Mouse (Mus musculus) MEL (cell line): ENCODE measurements around the gene Ltbp3. TPM values are rescaled to one million over a fixed set of nuclear protein-coding genes. Genes with fewer than 3 reads are reported as not detected.

Source experiments
- DNase-seq: peaks from one replicate; pipeline ENCODE4 v3.0.0; 2011; ENCODE audit warnings: low read depth, low spot score
- H3K27ac ChIP-seq: 2 replicates; pipeline ENCODE4 v1.5.1; 2012; ENCODE audit warnings: low read depth, mild to moderate bottlenecking, control low read depth, low read length, moderate library complexity; ENCODE audit not compliant: control insufficient read depth
- H3K27me3 ChIP-seq, 2 experiments: fragments of 150-350 bp in 1 of 2; sonication (generic) in 1 of 2; 2 replicates each; pipeline ENCODE4 v1.6.1; 2012; ENCODE audit warnings: low read length in 2 of 2, mild to moderate bottlenecking in 2 of 2, improper control_type of control experiment in 1 of 2, moderate library complexity in 1 of 2; ENCODE audit not compliant: insufficient read depth in 2 of 2, control insufficient read depth in 1 of 2
- H3K36me3 ChIP-seq, 2 experiments: 2 replicates each; pipeline ENCODE4 v1.6.1; 2012 to 2014; ENCODE audit warnings: low read length in 2 of 2, improper control_type of control experiment in 1 of 2, inconsistent platforms in 1 of 2, mild to moderate bottlenecking in 1 of 2; ENCODE audit not compliant: insufficient read depth in 2 of 2, control insufficient read depth in 1 of 2
- H3K4me1 ChIP-seq, 2 experiments: fragments of 150-350 bp in 1 of 2; sonication (generic) in 1 of 2; 2 replicates each; pipeline ENCODE4 v1.6.1; 2012; ENCODE audit warnings: low read length in 2 of 2, improper control_type of control experiment in 1 of 2, mild to moderate bottlenecking in 1 of 2; ENCODE audit not compliant: insufficient read depth in 2 of 2, control insufficient read depth in 1 of 2
- H3K4me3 ChIP-seq, 2 experiments: fragments of 150-350 bp in 1 of 2; sonication (generic) in 1 of 2; 2 replicates each; pipeline ENCODE4 v1.5.1; 2012; ENCODE audit warnings: low read depth in 2 of 2, low read length in 2 of 2, mild to moderate bottlenecking in 2 of 2, moderate library complexity in 2 of 2, control low read depth in 1 of 2, improper control_type of control experiment in 1 of 2; ENCODE audit not compliant: control insufficient read depth in 1 of 2, insufficient read depth in 1 of 2
- H3K79me2 ChIP-seq: 2 replicates; pipeline ENCODE4 v1.6.1; 2012; ENCODE audit warnings: mild to moderate bottlenecking, low read length, moderate library complexity; ENCODE audit not compliant: control insufficient read depth, poor library complexity, insufficient read depth
- H3K9ac ChIP-seq: 2 replicates; pipeline ENCODE4 v1.6.1; 2012; ENCODE audit warnings: low read depth, mild to moderate bottlenecking, control low read depth, low read length, moderate library complexity; ENCODE audit not compliant: control insufficient read depth, poor library complexity, severe bottlenecking
- H3K9me3 ChIP-seq: fragments of 150-350 bp; sonication (generic); replicated peaks from 2 replicates; pipeline ENCODE4 v1.6.1; 2012; ENCODE audit warnings: mild to moderate bottlenecking, low read length, improper control_type of control experiment, moderate library complexity; ENCODE audit not compliant: insufficient read depth
- CHD1 ChIP-seq: IDR thresholded peaks from 2 replicates; pipeline ENCODE4 v1.6.1; 2012; ENCODE audit warnings: low read depth, mild to moderate bottlenecking, inconsistent platforms, low read length, improper control_type of control experiment
- CHD2 ChIP-seq: IDR thresholded peaks from 2 replicates; pipeline ENCODE4 v1.6.1; 2011; ENCODE audit warnings: low read length, improper control_type of control experiment
- CTCF ChIP-seq, 3 experiments: IDR thresholded peaks in 2 of 3; conservative IDR thresholded peaks in 1 of 3; 2 replicates each; pipeline ENCODE4 v1.5.1; 2011 to 2012; ENCODE audit warnings: low read length in 3 of 3, low read depth in 2 of 3, mild to moderate bottlenecking in 2 of 3, improper control_type of control experiment in 1 of 3, inconsistent platforms in 1 of 3, mixed read lengths in 1 of 3, moderate library complexity in 1 of 3; ENCODE audit not compliant: control insufficient read depth in 1 of 3, insufficient read depth in 1 of 3, poor library complexity in 1 of 3, severe bottlenecking in 1 of 3
- E2F4 ChIP-seq: IDR thresholded peaks from 2 replicates; pipeline ENCODE4 v1.6.1; 2011; ENCODE audit warnings: low read depth, low read length, improper control_type of control experiment, borderline replicate concordance
- ETS1 ChIP-seq: IDR thresholded peaks from 2 replicates; pipeline ENCODE4 v1.6.1; 2012; ENCODE audit warnings: low read depth, mild to moderate bottlenecking, inconsistent platforms, low read length, improper control_type of control experiment, moderate library complexity
- JUND ChIP-seq: IDR thresholded peaks from 2 replicates; pipeline ENCODE4 v1.6.1; 2011; ENCODE audit warnings: low read depth, mild to moderate bottlenecking, improper control_type of control experiment, low read length
- KAT2A ChIP-seq: conservative IDR thresholded peaks from 2 replicates; pipeline ENCODE4 v1.6.1; 2012; ENCODE audit warnings: low read depth, low read length, improper control_type of control experiment, inconsistent platforms
- MAFK ChIP-seq: IDR thresholded peaks from 2 replicates; pipeline ENCODE4 v1.6.1; 2011; ENCODE audit warnings: low read depth, mild to moderate bottlenecking, low read length, improper control_type of control experiment, borderline replicate concordance
- MAX ChIP-seq: IDR thresholded peaks from 2 replicates; pipeline ENCODE4 v1.6.1; 2011; ENCODE audit warnings: low read length, improper control_type of control experiment
- MAZ ChIP-seq: IDR thresholded peaks from 2 replicates; pipeline ENCODE4 v1.6.1; 2012; ENCODE audit warnings: low read depth, mild to moderate bottlenecking, inconsistent platforms, low read length, improper control_type of control experiment
- MXI1 ChIP-seq: IDR thresholded peaks from 2 replicates; pipeline ENCODE4 v1.6.1; 2011; ENCODE audit warnings: mild to moderate bottlenecking, low read depth, low read length, improper control_type of control experiment
- MYB ChIP-seq: IDR thresholded peaks from 2 replicates; pipeline ENCODE4 v1.6.1; 2011; ENCODE audit warnings: mild to moderate bottlenecking, low read depth, low read length, improper control_type of control experiment
- MYC ChIP-seq: IDR thresholded peaks from 2 replicates; pipeline ENCODE4 v1.6.1; 2011; ENCODE audit warnings: low read depth, mild to moderate bottlenecking, low read length, improper control_type of control experiment, moderate library complexity
- NELFE ChIP-seq: IDR thresholded peaks from 2 replicates; pipeline ENCODE4 v1.6.1; 2011; ENCODE audit warnings: low read depth, low read length, improper control_type of control experiment
- NRF1 ChIP-seq: IDR thresholded peaks from 2 replicates; pipeline ENCODE4 v1.6.1; 2014; ENCODE audit warnings: low read depth, mild to moderate bottlenecking, inconsistent platforms, low read length, improper control_type of control experiment, moderate library complexity; ENCODE audit not compliant: poor library complexity, insufficient read depth, severe bottlenecking
- POLR2A ChIP-seq, 2 experiments: IDR thresholded peaks; 2 replicates each; pipeline ENCODE4 v1.6.1; 2011 to 2012; ENCODE audit warnings: low read length in 2 of 2, mild to moderate bottlenecking in 2 of 2, control low read depth in 1 of 2, improper control_type of control experiment in 1 of 2, low read depth in 1 of 2, moderate library complexity in 1 of 2; ENCODE audit not compliant: control insufficient read depth in 1 of 2, insufficient read depth in 1 of 2, poor library complexity in 1 of 2
- POLR2AphosphoS5 ChIP-seq: IDR thresholded peaks from 2 replicates; pipeline ENCODE4 v1.6.1; 2012; ENCODE audit warnings: low read depth, borderline replicate concordance, mild to moderate bottlenecking, inconsistent platforms, low read length, moderate library complexity, mixed read lengths
- RAD21 ChIP-seq: IDR thresholded peaks from 2 replicates; pipeline ENCODE4 v1.6.1; 2011; ENCODE audit warnings: mild to moderate bottlenecking, low read depth, low read length, improper control_type of control experiment
- SIN3A ChIP-seq: IDR thresholded peaks from 2 replicates; pipeline ENCODE4 v1.6.1; 2012; ENCODE audit warnings: low read length, improper control_type of control experiment, inconsistent platforms
- TBP ChIP-seq: IDR thresholded peaks from 2 replicates; pipeline ENCODE4 v1.8.0; 2011; ENCODE audit warnings: low read depth, low read length, improper control_type of control experiment
- TCF12 ChIP-seq: IDR thresholded peaks from 2 replicates; pipeline ENCODE4 v1.6.1; 2014; ENCODE audit warnings: low read depth, mild to moderate bottlenecking, inconsistent platforms, low read length, improper control_type of control experiment, moderate library complexity
- UBTF ChIP-seq: IDR thresholded peaks from 2 replicates; pipeline ENCODE4 v1.6.1; 2012; ENCODE audit warnings: low read depth, mild to moderate bottlenecking, inconsistent platforms, low read length, improper control_type of control experiment, moderate library complexity, borderline replicate concordance; ENCODE audit not compliant: insufficient read depth
- USF2 ChIP-seq, 2 experiments: IDR thresholded peaks; 2 replicates each; pipeline ENCODE4 v1.6.1; 2011 to 2012; ENCODE audit warnings: improper control_type of control experiment in 2 of 2, low read length in 2 of 2, borderline replicate concordance in 1 of 2, inconsistent platforms in 1 of 2, low read depth in 1 of 2, mild to moderate bottlenecking in 1 of 2; ENCODE audit not compliant: insufficient read depth in 1 of 2
- ZC3H11A ChIP-seq: IDR thresholded peaks from 2 replicates; pipeline ENCODE4 v1.6.1; 2012; ENCODE audit warnings: low read depth, mild to moderate bottlenecking, inconsistent platforms, low read length, improper control_type of control experiment
- ZMIZ1 ChIP-seq: IDR thresholded peaks from 2 replicates; pipeline ENCODE4 v1.6.1; 2012; ENCODE audit warnings: low read depth, mild to moderate bottlenecking, inconsistent platforms, low read length, improper control_type of control experiment, moderate library complexity
- ZNF384 ChIP-seq: IDR thresholded peaks from 2 replicates; pipeline ENCODE4 v1.6.1; 2012; ENCODE audit warnings: low read depth, mild to moderate bottlenecking, inconsistent platforms, low read length, improper control_type of control experiment
- polyA plus RNA-seq, 2 experiments: library from polyadenylated mRNA; stranded (reverse) in 1 of 2; unstranded in 1 of 2; fragments of >175 nt in 1 of 2; fragments of >200 nt in 1 of 2; gene quantifications; 2 replicates each; pipeline versions ENCODE4 v1.2.1 to v1.2.4; 2012; ENCODE audit warnings: low replicate concordance in 2 of 2, low read depth in 1 of 2; ENCODE audit not compliant: insufficient read length in 2 of 2, insufficient read depth in 1 of 2, missing spikeins in 1 of 2
- total RNA-seq: library from RNA; depleted of rRNA; stranded (reverse); fragments of 300-350 nt; gene quantifications from 2 replicates; pipeline ENCODE4 v1.2.3, GENCODE M21; 2012

Ltbp3 gene
- total and polyA plus RNA-seq, 3 experiments: 0.39 TPM; not detected in 2

DNA sequence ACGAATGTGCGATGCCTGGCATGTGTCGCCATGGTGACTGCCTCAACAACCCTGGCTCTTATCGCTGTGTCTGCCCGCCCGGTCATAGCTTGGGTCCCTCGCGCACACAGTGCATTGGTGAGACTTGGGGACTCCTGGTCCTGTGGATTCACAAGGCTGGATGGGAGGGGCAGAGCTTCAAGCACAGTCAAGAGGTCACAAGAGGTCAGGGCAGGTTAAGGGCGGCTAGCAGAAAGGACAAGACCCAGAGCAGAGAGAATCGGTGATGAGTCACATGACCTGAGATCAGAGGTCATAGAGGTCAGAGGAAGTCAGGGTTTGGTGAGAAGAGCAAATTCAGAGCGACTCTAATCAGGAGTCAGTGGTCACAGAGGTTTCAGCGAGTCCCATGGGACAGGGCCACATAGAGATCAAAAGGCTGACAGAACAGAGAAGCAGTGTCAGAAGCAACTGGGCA lies 6.2 kb downstream of the Ltbp3 start:
- no peak overlapping the region for H3K27ac ChIP-seq
- no peaks in the 10 kb centered on the region for H3K9me3 ChIP-seq
- no peak overlapping the region for H3K9ac ChIP-seq
- H3K4me1 ChIP-seq: peaks cover 0 to 4% of the 10 kb centered on the region in 2 experiments; a peak in 2 of 4 replicates
- TF ChIP-seq SIN3A (no peak), CHD1 (no peak), ZNF384 (no peak), NRF1 (no peak), TCF12 (no peak), MAZ (no peak), CHD2 (no peak), ETS1 (no peak), NELFE (no peak), CTCF (IDR thresholded peaks at IDR 0.05 in 2 of 3, conservative IDR thresholded peaks at IDR 0.05 in 1 of 3; ENCODE audit: control insufficient read depth in 1 of 3, insufficient read depth in 1 of 3, low read depth in 2 of 3, low read length in 3 of 3, poor library complexity in 1 of 3, severe bottlenecking in 1 of 3) (no peak), MAFK (no peak), MAX (no peak), TBP (no peak), E2F4 (no peak), MYC (no peak), RAD21 (no peak), KAT2A (no peak), POLR2AphosphoS5 (no peak), MXI1 (no peak), UBTF (no peak)
- H3K79me2 ChIP-seq: no peaks in the 10 kb centered on the region
- DNase-seq: peak; percentile 23
- peaks cover 0 to 2% of the 10 kb centered on the region in 2 experiments; a peak in 1 of 4 replicates for H3K27me3 ChIP-seq
- H3K36me3 ChIP-seq: no peaks in the 10 kb centered on the region
- no peak overlapping the region for H3K4me3 ChIP-seq

DNA sequence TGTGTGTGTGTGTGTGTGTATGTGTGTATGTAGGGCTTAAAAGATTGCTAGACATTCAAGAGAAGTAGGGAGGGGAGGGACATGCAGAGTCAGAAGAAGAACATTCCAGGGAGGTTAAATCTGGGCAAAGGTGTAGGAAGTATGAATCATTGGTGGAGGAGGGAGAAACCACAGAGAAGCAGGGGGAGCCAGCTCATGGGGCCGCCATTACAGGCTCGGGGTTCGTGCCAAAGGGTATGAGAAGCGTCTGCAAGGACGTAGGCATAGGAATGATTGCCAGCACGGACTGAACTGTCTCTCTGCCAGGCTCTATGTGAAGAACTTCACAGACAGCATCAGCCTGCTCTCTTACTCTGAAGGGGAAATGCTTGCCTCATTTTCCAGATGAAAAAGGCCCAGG lies 8.8 kb downstream of the Ltbp3 start:
- Histone ChIP-seq H3K9me3 (no peaks in the 10 kb centered on the region), H3K4me1 (peaks cover 0 to 4% of the 10 kb centered on the region in 2 experiments; a peak in 2 of 4 replicates), H3K79me2 (no peaks in the 10 kb centered on the region), H3K36me3 (no peaks in the 10 kb centered on the region), H3K9ac (no peak overlapping the region), H3K27ac (no peak overlapping the region), H3K27me3 (no peaks in the 10 kb centered on the region), H3K4me3 (no peak overlapping the region)
- no peak for DNase-seq
- no peak for TF ChIP-seq JUND
- no peak for TF ChIP-seq MXI1
- no peak for TF ChIP-seq MYB
- no peak for TF ChIP-seq POLR2A (IDR thresholded peaks at IDR 0.05; ENCODE audit: control insufficient read depth in 1 of 2, insufficient read depth in 1 of 2, low read depth in 1 of 2, low read length in 2 of 2, poor library complexity in 1 of 2)
- TF ChIP-seq ZMIZ1: no peak
- no peak for TF ChIP-seq NELFE
- TF ChIP-seq USF2 (IDR thresholded peaks at IDR 0.05; ENCODE audit: borderline replicate concordance in 1 of 2, insufficient read depth in 1 of 2, low read depth in 1 of 2, low read length in 2 of 2): no peak
- TF ChIP-seq E2F4: no peak
- no peak for TF ChIP-seq TCF12
- no peak for TF ChIP-seq MAX
- no peak for TF ChIP-seq RAD21
- TF ChIP-seq MAFK: no peak
- no peak for TF ChIP-seq KAT2A
- TF ChIP-seq TBP: no peak
- TF ChIP-seq ZC3H11A: no peak
- no peak for TF ChIP-seq MYC
